In genomic region chr13:109863826-109864225, GRCm38 (mm10) we compare ENCODE assay signal across 29 mouse cellular contexts.
A peak's percentile ranks its signal among the peaks of the same experiment; 100 is the strongest.
DNase-seq lines count a peak whose midpoint lies in the region; ATAC-seq and TF ChIP-seq lines count a peak whose summit lies in the region.
"Had no signal": no experiment of that assay in that cellular context is flagged by ENCODE, and none has a peak within 500 bp of the region (broad histone marks: within the 10 kb centered on the region; RNA-seq: fewer than 3 reads in every experiment).

No protein-coding gene starts in this region.

- peak; percentile 86 for ATAC-seq in lung, embryonic 14.5 days (ENCODE audit: insufficient read depth)
- ATAC-seq in lung, embryonic 16.5 days (ENCODE audit: low read depth), result peak; percentile 89
- ATAC-seq: activated CD4-positive, CD25-positive, alpha-beta regulatory T cell, adult 4 months; CD4-positive, CD25-positive, alpha-beta regulatory T cell, adult 4 months; forebrain, embryonic 14.5 days; Patski had no signal

- no peak for TF ChIP-seq CTCF in lung, embryonic 14.5 days (IDR thresholded peaks at IDR 0.05; ENCODE audit: low read depth)
- TF ChIP-seq CTCF in lung, adult 2 months (IDR thresholded peaks at IDR 0.05; ENCODE audit: insufficient read depth, low read length), result no peak

- no peaks in the 10 kb centered on the region for H3K4me1 ChIP-seq in lung, embryonic 14.5 days (ENCODE audit: insufficient read depth)
- no peaks in the 10 kb centered on the region; the same call in 1 of the 2 replicates for H3K4me1 ChIP-seq in lung, embryonic 16.5 days (replicated peaks; ENCODE audit: control insufficient read depth, insufficient read depth, low read length)
- H3K4me1 ChIP-seq in lung, adult 2 months (ENCODE audit: control insufficient read depth, insufficient read depth, low read length), result no peaks in the 10 kb centered on the region
- H3K4me1 ChIP-seq: embryonic facial prominence, embryonic 13.5 days; embryonic facial prominence, embryonic 15.5 days; forebrain, embryonic 10.5 days; forebrain, embryonic 12.5 days had no signal

- no peak overlapping the region for H3K9ac ChIP-seq in lung, embryonic 14.5 days
- no peak overlapping the region for H3K9ac ChIP-seq in lung, embryonic 16.5 days (ENCODE audit: low read length)
- H3K9ac ChIP-seq: embryonic facial prominence, embryonic 13.5 days; embryonic facial prominence, embryonic 15.5 days; forebrain, embryonic 12.5 days had no signal

- WGBS in lung, embryonic 14.5 days, result 41% methylated on average over 1 of the region's 1 CpGs
- WGBS in lung, embryonic 16.5 days, result 29% methylated on average over 1 of the region's 1 CpGs
- WGBS in lung, adult 2 months, result 57% methylated on average over 1 of the region's 1 CpGs

- no peak overlapping the region for H3K27ac ChIP-seq in lung, embryonic 14.5 days (ENCODE audit: low read depth)
- H3K27ac ChIP-seq in lung, embryonic 16.5 days (ENCODE audit: low read length), result no peak overlapping the region
- H3K27ac ChIP-seq: embryonic facial prominence, embryonic 13.5 days; embryonic facial prominence, embryonic 15.5 days; forebrain, embryonic 10.5 days; forebrain, embryonic 12.5 days had no signal

- no peak for TF ChIP-seq POLR2A in lung, adult 2 months (IDR thresholded peaks at IDR 0.05; ENCODE audit: borderline replicate concordance, extremely low read depth, low read depth, low read length)

- H3K9me3 ChIP-seq in lung, embryonic 14.5 days (ENCODE audit: low read depth, low read length), result no peaks in the 10 kb centered on the region
- no peaks in the 10 kb centered on the region for H3K9me3 ChIP-seq in lung, embryonic 16.5 days (ENCODE audit: control insufficient read depth, low read length)
- H3K9me3 ChIP-seq: embryonic facial prominence, embryonic 15.5 days; forebrain, embryonic 10.5 days; forebrain, embryonic 12.5 days; G1E had no signal

- H3K4me3 ChIP-seq in lung, embryonic 14.5 days (ENCODE audit: low read depth, low read length), result no peak overlapping the region
- no peak overlapping the region for H3K4me3 ChIP-seq in lung, embryonic 16.5 days (ENCODE audit: low read length)
- no peak overlapping the region for H3K4me3 ChIP-seq in lung, adult 2 months (replicated peaks; ENCODE audit: extremely low read depth, low read depth, low read length)
- H3K4me3 ChIP-seq: embryonic facial prominence, embryonic 13.5 days; embryonic facial prominence, embryonic 15.5 days; erythroblast, embryonic 14.5 days; forebrain, embryonic 10.5 days; forebrain, embryonic 12.5 days had no signal

- no peaks in the 10 kb centered on the region for H3K36me3 ChIP-seq in lung, embryonic 14.5 days (ENCODE audit: insufficient read depth)
- no peaks in the 10 kb centered on the region for H3K36me3 ChIP-seq in lung, embryonic 16.5 days (ENCODE audit: control insufficient read depth, insufficient read depth, low read length)
- H3K36me3 ChIP-seq: embryonic facial prominence, embryonic 13.5 days; embryonic facial prominence, embryonic 15.5 days; forebrain, embryonic 10.5 days; forebrain, embryonic 12.5 days had no signal

- H3K4me2 ChIP-seq in lung, embryonic 14.5 days, result no peak overlapping the region
- H3K4me2 ChIP-seq in lung, embryonic 16.5 days (ENCODE audit: low read depth, low read length), result no peak overlapping the region
- H3K4me2 ChIP-seq: embryonic facial prominence, embryonic 13.5 days; embryonic facial prominence, embryonic 15.5 days; forebrain, embryonic 12.5 days had no signal

- no peaks in the 10 kb centered on the region for H3K27me3 ChIP-seq in lung, embryonic 14.5 days (ENCODE audit: insufficient read depth, low read length)
- no peaks in the 10 kb centered on the region for H3K27me3 ChIP-seq in lung, embryonic 16.5 days (ENCODE audit: control insufficient read depth, insufficient read depth, low read depth, low read length)
- H3K27me3 ChIP-seq: CH12.LX; embryonic facial prominence, embryonic 13.5 days; embryonic facial prominence, embryonic 15.5 days; forebrain, embryonic 12.5 days; Patski had no signal

- DNase-seq in lung, embryonic 14.5 days, result peak; percentile 82
- no peak for DNase-seq in lung, postnatal 36 days
- DNase-seq in lung, adult 2 months, result no peak
- DNase-seq in lung, postnatal 14 days, result peak; percentile 11
- peak; percentile 17 to 29 for DNase-seq in lung, postnatal 4 days
- DNase-seq in heart, postnatal 4 days, result no peak
- DNase-seq in spleen, postnatal 36 days (ENCODE audit: low spot score in 2 of 2), result no peak
- DNase-seq: adrenal gland, adult 8-10 months; adrenal gland, postnatal 14 days; adrenal gland, postnatal 36 days; B cell, adult 2 months; cerebellum, adult 11-12 months; cerebellum, adult 2 months; cerebellum, adult 9-10 months; cerebellum, postnatal 14 days; cerebellum, postnatal 36 days; embryo, embryonic 11 days had no signal

Comparison
In these comparisons a context has a peak if more than half of its experiments do, and no peak if none do; other contexts are left out.
1. DNase-seq: peak in lung, embryonic 14.5 days (single experiment), lung, postnatal 14 days (single experiment) and lung, postnatal 4 days (2 of 2); none in lung, postnatal 36 days (single experiment), lung, adult 2 months (single experiment), heart, postnatal 4 days (single experiment) and spleen, postnatal 36 days (0 of 2).